Mouse (Mus musculus) myocyte (in vitro differentiated cells): ENCODE measurements at regions not wholly inside any gene's neighbourhood (a gene's known extent, or its start where the extent isn't known, plus 50 kb on each side); places are given as distances from the start of the nearest gene placed in this dataset.

Source experiments
- CEBPB ChIP-seq: IDR thresholded peaks from 2 replicates; pipeline ENCODE4 v1.6.1; 2011; ENCODE audit warnings: mild to moderate bottlenecking, moderate library complexity; ENCODE audit not compliant: poor library complexity, insufficient read depth, severe bottlenecking
- E2F4 ChIP-seq: IDR thresholded peaks from one replicate; pipeline ENCODE4 v1.6.1; 2011; ENCODE audit warnings: mild to moderate bottlenecking, control low read depth, moderate library complexity; ENCODE audit not compliant: insufficient read depth
- MAX ChIP-seq: IDR thresholded peaks from one replicate; pipeline ENCODE4 v1.6.1; 2011; ENCODE audit warnings: low read depth, mild to moderate bottlenecking, control low read depth
- MYOD1 ChIP-seq, 3 experiments: IDR thresholded peaks; one replicate each; pipeline ENCODE4 v1.6.1; 2011; ENCODE audit warnings: control low read depth in 2 of 3, low read depth in 2 of 3, mild to moderate bottlenecking in 2 of 3, moderate library complexity in 1 of 3; ENCODE audit not compliant: insufficient read length in 2 of 3, control insufficient read depth in 1 of 3
- MYOG ChIP-seq, 3 experiments: IDR thresholded peaks; one replicate each; pipeline ENCODE4 v1.6.1; 2011; ENCODE audit warnings: control low read depth in 2 of 3, low read depth in 2 of 3, mild to moderate bottlenecking in 2 of 3; ENCODE audit not compliant: insufficient read length in 2 of 3, control insufficient read depth in 1 of 3, insufficient read depth in 1 of 3
- POLR2A ChIP-seq: IDR thresholded peaks from one replicate; pipeline ENCODE4 v1.6.1; 2011; ENCODE audit warnings: low read depth, mild to moderate bottlenecking, control low read depth, moderate library complexity; ENCODE audit not compliant: insufficient read length
- POLR2AphosphoS2 ChIP-seq: IDR thresholded peaks from one replicate; pipeline ENCODE4 v1.6.1; 2011; ENCODE audit warnings: low read depth, control low read depth; ENCODE audit not compliant: insufficient read length
- REST ChIP-seq: IDR thresholded peaks from one replicate; pipeline ENCODE4 v1.6.1; 2011; ENCODE audit warnings: mild to moderate bottlenecking, control low read depth, moderate library complexity; ENCODE audit not compliant: insufficient read depth, insufficient read length
- SRF ChIP-seq: IDR thresholded peaks from one replicate; pipeline ENCODE4 v1.6.1; 2011; ENCODE audit warnings: low read depth; ENCODE audit not compliant: control insufficient read depth, insufficient read length
- TCF12 ChIP-seq: IDR thresholded peaks from one replicate; pipeline ENCODE4 v1.6.1; 2011; ENCODE audit warnings: mild to moderate bottlenecking, control low read depth; ENCODE audit not compliant: poor library complexity, insufficient read depth, severe bottlenecking
- TCF3 ChIP-seq: IDR thresholded peaks from one replicate; pipeline ENCODE4 v1.6.1; 2011; ENCODE audit warnings: low read depth, control low read depth; ENCODE audit not compliant: insufficient read length
- USF1 ChIP-seq: IDR thresholded peaks from one replicate; pipeline ENCODE4 v1.6.1; 2011; ENCODE audit warnings: low read depth, mild to moderate bottlenecking, control low read depth, moderate library complexity

DNA sequence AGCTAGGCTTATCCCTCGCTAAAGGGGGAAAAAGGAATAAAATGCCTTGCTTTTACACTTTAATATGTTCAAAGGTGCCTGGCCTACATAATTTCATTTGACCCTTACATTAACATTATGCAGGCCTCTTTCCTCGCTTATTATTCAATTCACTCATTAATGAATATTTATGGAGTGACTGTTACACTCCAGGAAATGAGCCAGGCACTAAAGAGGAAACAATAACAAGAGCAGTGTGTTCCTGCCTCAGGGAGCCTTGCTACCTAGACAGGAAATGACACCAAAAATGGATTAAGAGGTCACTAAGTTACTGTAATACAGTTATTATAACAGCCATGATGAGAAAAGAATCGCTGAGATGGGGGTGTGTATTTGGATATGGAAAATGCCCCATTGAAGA is 289.9 kb upstream of the Gcfc2 start:
- TF ChIP-seq MYOD1 (IDR thresholded peaks at IDR 0.05; ENCODE audit: control insufficient read depth in 1 of 3, insufficient read length in 2 of 3, low read depth in 2 of 3) (no peak), TCF12 (no peak), MYOG (IDR thresholded peaks at IDR 0.05; ENCODE audit: control insufficient read depth in 1 of 3, insufficient read depth in 1 of 3, insufficient read length in 2 of 3, low read depth in 2 of 3) (no peak), E2F4 (no peak), POLR2A (no peak), USF1 (no peak), POLR2AphosphoS2 (no peak), SRF (no peak), MAX (no peak), CEBPB (no peak), TCF3 (no peak), REST (no peak)
